Mouse (Mus musculus) spleen, postnatal 36 days (tissue): ENCODE results near the gene Calml3.
"Not testable (repeated sequence)": the region's sequence is repeated elsewhere in the genome, so short reads cannot be mapped to it uniquely, and the experiment has no call there.

ENCODE experiments used
- DNase-seq, 2 experiments: peaks; one replicate each; pipeline ENCODE4 v3.0.0; 2022; ENCODE audit warnings: low spot score in 2 of 2, mixed read lengths in 1 of 2

Calml3 gene

DNA sequence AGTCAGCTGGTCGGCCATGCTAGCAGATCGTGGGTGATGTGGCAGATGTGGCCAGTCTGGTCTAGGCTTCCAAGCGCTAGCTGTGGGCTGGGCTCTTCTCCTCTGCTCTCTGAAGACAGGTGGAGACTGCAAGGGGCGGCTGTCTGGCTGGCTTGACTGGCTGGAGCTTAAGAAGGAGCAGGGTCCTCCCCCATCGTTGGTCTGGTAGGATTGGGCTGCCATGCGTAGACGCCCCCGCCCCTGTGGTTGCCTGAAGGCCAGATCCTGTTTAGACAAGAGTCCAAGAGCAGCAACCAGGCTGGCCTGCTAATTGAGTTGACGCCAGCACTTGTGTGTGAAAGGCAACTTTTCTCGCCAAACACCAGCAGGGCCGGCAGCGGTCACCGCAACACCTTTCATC lies at the start of gene Calml3:
TSS of gene Calml3 (minus strand) at position 131 of the 400 bp plus-strand sequence.
- DNase-seq, result no peak

DNA sequence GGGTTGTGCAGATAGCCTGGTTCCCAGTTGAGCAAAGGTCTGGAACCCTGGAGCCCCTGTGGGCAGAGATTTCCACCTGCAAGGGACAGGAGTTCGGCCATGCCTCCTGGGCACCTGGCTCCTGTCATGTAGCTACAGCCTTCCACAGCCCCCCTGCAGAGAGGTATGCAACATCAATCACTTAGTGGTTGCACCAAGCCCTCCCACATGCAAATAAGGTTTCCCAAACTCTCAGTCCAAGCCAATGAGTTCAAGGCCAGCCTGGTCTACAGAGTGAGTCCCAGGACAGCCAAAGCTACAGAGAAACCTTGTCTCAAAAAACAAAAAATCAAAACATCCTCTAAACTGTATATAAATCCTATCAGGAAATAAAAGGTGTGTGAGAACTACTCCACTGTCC lies 46.2 kb upstream of the Calml3 start:
- DNase-seq, result no peak

DNA sequence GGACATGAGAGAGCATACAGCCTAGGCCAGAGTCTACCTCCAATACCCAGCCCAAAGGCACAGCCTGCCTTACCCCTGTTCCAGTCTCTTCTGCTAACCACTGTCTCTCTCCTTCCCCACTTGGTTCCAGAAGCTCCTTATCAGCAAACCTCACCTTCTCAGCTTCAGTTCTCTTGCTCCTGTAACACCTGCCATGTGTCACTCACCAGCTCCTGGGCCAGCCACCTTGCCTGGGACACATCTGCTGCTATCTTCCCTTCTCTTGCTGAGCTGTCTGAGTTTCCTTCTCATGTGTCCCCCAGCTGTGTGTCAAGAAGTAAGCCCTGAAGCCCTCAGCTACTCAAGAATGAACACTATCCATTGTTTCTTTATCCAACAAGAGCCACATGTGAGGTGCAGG lies 36.5 kb upstream of the Calml3 start:
- DNase-seq, result not testable (repeated sequence)

DNA sequence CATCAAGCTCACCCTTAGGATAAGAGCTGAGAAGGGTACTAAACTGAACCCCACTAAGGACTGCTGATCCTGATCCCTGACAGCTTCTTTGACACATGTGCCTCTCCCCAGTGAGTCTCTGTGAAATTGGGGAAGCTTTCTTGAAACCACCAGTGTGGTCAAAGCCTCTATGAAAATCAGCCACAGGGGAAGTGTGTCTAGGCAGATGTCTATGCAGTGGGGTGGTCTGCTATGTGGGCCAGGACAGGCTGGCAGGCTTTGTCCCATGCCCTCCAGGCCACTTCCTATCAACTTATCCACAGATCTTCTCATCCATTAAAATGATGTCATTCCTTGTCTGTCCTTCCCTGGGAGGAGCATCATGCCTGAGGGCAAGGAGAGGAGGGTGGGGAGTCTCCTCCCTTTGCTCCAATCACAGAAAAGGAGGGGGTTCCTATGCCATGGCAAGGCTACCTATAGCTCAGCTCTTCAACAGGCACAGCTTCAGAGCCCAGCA lies 33.2 kb upstream of the Calml3 start, which contains the start of gene Calm4:
TSS of gene Calm4 (plus strand) at position 446 of the 496 bp plus-strand sequence.
- DNase-seq, result not testable (repeated sequence)

DNA sequence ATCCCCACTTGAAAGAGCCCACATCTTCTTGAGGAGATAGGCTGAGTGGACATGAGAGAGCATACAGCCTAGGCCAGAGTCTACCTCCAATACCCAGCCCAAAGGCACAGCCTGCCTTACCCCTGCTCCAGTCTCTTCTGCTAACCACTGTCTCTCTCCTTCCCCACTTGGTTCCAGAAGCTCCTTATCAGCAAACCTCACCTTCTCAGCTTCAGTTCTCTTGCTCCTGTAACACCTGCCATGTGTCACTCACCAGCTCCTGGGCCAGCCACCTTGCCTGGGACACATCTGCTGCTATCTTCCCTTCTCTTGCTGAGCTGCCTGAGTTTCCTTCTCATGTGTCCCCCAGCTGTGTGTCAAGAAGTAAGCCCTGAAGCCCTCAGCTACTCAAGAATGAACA lies 29.5 kb upstream of the Calml3 start:
- not testable (repeated sequence) for DNase-seq

DNA sequence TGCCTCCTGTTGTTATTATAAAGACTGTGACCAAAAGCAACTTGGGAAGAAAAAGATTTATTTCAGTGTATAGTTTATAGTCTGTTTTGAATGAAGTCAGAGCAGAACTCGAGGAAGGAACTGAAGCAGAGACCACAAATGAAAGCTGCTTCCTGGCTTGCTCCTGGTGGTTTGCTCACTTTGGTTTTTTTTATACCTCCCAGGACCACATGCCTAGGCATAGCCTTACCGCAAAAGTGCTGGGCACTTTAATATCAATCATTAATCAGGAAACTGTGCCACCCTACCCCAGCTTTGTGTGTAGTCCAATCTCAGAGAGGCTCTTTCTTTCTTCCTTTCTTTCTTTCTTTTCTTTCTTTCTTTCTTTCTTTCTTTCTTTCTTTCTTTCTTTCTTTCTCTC lies 28.3 kb upstream of the Calml3 start:
- no peak for DNase-seq

DNA sequence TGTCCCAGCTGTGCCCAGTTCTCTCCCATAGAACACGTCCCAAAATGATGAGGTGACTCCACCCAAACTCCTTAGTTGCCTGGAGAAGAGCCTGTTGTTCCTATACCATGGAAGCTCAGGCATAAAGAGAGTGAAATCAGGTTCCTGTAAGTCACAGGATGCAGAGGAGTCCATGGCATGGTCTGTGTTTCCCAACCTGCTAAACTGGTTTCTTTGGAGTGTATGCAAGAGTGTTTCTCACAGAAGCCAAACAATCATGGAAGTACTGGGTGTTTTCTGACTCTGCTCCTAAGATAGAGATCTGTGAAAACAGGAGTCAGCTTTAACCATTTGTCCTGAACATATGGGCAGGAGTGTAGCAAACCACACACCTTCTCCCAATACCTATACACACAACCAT lies 27.9 kb upstream of the Calml3 start:
- no peak for DNase-seq

DNA sequence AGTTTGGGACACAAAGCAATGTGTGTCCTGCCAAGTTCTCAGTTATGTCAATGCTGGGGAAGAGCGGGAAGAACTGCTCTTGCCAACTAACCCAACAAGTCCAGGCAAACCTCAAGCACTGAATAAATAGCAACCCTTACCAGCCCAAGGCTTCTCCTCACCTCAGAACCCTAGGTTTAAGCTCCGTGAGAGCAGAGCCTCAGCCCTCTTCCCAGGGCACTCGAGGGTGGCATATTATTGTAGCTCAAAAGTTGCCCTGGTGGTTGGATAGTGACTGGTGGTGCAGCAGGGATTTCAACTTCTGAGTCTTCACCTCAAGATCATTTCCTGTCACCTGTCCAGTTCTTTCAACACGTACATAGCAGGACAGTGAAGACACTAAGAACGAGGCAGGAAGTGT lies 27.4 kb upstream of the Calml3 start:
- DNase-seq, result no peak

DNA sequence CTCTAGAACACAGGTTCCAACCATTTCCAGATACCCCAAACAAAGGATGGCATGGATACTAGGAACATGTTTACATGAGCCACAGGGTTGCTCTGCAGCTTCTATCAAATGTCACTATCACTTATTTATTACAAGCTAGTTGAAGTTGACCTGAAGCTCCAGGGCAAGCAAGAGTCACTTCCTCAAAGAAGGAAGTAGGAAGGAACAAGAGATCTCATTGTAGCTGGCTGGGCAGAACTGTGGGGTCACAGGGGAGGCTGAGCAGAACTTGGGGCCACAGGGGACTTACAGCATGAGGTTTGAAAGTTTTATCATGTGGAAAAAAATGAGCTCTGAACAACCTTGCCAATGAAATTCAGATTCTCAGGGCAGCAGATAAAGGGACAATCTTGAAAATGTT lies 21.6 kb upstream of the Calml3 start:
- peak; percentile 13 to 14 for DNase-seq

DNA sequence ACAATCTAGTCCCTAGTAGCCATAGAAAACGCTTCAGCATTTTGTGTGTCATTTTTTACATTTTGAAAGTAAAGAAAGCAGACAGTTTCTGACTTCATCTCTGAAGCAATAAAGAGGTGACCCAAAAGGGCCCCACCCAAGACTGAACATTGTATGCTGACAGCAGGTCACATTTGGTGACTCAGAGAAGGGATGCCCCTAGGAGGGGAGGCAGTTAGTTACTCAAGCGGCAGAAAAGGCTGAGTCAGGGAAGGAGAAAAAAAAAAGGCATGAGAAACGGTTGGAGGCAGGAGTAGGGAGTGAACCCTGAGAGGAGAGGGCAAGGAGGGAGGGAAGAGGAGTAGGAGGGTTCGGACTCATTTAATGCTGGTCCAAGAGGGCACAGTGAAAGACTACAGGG lies 18.0 kb upstream of the Calml3 start:
- DNase-seq, result no peak

DNA sequence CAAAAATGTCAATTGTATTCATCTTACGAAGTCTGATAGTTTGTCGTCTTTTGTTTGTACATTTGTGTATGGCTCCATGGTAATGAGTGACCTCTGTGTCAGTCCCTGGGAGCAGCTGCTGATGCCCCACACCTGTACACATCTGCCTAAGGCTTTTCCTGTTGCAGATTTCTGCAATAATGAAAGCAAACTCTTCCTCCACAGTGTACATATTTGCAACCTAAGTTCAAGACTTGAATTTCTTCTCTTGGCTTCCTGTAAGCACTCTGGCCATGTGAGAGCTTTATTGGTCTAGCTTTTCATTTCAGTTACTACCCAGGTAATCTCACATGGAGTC lies 14.6 kb upstream of the Calml3 start:
- DNase-seq, result no peak

DNA sequence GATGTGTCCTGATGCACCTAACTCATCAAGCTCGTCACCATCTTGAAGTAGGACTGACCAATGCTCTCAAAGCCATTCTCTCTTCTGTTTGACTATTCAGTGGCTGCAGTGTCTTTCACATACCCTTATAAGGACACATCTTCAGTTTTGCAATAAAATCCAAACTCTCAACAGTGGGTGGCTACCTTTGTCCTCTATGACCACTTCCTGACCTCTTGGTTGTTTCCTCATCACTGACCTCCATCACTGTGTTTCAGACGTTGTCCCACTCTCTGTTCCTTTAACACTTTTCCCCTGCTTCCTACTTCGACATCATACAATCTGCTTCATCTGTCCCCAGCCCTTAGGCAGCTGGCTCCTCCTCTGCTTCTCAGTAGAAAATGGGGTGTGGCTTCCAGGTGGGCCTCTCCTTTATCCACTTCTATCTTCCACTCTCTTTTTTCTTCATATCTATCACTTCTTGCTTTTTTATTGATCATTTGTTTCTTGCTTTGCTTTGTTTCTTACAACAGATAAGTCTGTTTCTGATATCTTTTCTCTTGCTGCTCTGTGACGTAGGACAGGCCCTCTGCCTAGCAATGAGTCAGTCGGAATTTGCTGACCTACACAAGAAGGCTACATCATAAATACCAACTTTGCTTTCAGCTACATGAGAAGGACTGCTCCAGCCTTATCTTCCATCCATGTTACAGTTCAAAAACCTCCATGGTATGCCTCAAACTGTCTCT lies 14.1 kb upstream of the Calml3 start:
- no peak for DNase-seq

DNA sequence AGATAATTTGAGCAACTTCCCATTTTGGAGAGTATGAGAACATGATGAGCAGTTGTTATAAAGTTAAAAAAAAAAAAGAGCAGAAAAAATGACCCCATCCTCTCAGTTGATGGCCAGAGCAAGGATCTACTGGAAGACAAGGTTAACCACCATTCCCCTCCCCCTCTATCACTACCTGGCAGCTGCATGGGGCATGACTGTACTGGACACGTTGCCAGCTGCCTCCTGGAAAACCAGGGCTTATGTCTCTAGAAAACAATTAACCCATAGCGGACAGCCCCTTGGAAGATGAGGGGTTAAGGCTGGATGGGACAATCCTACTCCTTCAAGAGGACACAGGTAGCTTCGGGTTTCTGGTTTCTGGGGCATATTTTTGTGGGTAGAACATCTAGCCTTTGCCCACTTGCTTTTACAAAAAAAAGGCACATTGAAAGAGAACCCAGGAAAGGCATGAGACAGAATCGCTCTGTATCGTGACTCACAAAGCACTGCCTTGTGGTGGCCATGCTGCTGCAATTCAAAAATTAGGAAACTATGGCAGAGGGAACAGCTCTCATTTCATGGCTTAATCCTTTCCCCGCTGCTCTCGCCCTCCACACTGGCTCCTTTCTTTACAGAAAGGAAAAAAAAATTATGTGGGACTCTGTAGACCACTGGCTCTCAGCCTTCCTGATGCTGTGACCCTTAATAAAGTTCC lies 3.2 kb upstream of the Calml3 start:
- DNase-seq, result no peak

DNA sequence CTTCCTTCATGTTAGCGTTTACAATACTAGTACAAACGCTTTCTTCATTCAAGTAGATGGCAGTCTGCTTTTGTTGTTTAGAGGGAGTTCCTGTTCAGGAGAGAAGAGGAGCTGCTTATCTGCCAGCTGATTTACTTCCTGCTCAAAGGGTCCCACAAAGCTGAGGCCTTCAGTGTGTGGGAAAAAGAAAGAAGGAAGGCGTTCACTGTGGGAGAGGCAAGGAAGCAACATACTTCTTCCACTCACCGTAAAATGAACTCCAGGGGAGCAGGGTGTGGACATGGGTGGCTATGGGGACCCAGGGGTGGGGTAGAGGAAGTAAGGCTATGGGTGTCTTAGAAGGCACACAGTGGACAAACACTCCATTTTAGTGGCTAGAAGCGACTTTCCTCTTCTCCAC lies 1.5 kb upstream of the Calml3 start:
- no peak for DNase-seq

DNA sequence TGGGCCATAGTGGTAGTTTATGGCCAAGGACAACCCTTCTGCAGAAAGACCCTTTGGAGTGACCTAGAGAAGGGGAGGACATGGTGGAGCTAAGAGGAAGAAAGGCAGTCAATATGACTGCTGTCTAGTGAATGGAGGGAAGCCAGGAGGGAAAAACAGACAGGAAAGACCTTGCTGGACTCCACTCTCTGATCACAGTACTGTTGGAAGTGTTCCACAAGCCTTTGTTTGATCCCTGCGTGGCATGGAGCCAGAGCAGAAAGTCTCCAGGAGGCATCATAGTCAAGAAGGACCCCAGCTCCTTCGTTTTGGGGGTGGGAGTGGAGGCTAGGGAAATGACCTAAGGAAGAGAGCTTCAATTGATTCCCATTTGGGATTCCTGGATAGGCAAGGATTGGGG lies 1.0 kb upstream of the Calml3 start:
- no peak for DNase-seq

DNA sequence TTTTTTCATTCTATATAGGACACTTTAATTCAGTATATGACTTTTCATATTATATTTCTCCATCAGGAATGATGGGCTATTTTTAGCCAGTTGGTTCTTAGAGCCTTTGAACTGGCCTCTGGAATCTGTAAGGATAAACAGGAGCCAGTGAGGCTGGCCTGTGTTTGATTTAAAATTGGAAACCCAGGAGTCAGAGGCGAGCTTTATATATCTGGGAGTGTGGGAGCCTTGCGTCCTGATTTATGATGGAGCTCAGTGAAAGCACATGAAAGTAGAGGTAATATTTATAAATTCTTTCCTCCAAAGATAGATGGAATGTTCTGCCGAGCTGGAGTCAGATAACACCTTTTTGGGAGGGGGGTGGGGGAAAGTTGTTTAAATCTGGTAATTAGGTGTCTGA lies 4.7 kb downstream of the Calml3 start:
- no peak for DNase-seq

DNA sequence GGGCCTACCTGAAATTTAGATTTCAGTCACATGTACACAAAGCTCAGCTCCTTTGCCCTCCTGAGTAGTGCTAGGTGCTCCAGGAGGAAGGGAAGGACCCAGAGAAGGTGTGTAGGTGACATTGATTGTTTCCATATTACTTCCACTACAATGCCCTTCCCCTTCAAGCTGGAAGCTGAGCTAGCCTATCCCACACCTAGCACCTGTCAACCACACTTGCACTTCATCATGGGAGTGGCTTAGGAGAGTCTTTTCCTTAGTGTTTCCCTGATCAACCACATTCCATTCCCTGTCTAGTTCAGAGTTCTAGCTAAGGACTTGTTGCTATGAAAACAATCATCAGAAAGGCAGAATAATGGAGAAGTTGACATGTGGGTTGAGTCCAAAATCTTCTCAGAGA lies 5.4 kb downstream of the Calml3 start:
- no peak for DNase-seq

DNA sequence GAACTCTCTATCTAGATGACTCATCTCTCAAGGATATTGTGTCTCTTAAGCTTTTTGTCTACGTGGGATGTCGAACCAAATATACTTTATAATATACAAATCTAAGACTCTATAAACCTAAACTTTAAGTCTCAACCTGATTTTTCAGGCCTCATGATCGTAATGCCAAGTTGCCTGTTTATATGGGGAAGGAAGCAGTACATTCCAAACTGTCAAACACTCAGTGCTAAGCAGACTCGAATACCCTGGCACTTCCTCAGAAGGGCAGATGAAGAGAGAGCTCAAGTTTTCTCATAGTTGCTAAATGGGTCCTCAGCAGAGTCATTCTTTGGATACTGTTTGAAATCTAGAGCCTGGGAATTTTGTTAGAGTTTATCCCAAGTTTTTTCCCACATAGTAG lies 7.5 kb downstream of the Calml3 start:
- DNase-seq, result no peak

DNA sequence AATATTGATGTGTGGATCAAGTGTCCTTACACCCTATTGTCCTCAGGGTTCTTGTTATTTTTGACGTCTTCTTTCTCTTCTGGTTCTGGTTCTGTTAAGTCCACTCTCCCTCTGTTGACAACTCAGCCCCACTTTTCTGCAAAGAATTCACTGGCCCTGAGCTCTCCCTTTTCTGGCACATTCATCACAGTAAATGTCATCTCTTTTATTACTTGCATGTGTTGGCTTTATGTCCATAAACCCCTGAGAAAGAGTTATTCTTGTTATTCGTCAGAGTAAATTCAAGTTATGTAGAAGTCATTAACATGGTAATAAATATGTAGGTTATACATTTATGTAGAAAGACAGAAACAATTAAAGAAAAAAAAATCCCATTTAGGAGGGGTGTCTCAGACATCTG lies 14.6 kb downstream of the Calml3 start:
- DNase-seq, result no peak

DNA sequence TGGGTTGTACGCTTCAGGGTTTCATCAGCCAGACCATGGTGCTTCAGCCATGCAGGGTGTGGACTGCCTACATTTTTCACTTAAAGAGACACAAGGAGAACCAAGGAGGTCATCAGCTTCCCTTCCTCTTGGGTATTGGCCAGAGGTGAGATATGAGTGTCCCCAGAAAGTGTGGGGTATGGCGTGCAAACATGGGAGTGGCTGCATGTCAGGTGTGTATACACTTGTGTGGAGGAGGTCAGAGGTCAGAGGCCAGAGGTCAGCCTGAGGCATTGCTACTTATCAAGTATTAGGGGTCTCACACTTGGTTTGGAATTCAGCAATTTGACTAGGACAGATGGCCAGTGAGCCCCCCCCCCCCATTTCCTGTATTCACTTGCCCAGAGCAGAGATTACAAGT lies 15.5 kb downstream of the Calml3 start:
- DNase-seq, result no peak

DNA sequence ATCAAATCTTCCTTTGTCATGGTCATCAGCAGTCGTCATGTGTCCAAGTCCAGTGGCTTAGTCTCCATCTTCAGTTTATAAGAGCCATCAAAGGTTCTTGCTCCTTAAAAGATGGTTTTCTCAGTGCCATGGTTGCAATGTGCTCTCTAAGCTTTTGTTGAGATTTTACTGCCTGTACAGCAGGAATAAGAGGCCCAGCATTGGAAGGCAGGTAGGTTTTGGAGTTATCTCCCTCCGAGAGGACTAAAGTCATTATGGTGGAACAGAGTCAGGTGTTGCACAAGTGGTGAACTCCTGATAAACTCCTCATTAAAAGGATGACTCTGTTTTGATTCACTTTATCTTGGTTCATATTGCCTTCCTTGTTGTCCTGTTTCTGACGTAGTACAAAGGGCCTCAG lies 16.5 kb downstream of the Calml3 start:
- no peak for DNase-seq

DNA sequence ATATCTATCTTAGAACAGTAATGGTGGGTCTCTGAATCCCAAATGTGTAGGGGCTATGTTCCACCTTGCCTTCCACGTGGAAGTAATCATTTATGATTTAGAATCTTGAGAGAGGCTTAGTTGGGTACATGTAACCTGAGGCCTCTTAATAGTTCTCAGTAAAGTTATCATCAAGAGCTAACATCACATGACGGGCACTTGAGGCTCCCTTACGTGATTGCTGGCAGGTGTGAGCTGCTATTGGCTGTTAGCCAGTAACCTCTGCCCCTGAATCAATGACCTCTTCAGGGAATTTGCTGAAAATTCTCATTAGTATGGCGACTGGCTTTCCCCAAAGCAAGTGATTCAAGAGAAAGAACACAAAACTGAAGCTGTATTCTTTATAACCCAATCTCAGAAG lies 17.0 kb downstream of the Calml3 start:
- no peak for DNase-seq

DNA sequence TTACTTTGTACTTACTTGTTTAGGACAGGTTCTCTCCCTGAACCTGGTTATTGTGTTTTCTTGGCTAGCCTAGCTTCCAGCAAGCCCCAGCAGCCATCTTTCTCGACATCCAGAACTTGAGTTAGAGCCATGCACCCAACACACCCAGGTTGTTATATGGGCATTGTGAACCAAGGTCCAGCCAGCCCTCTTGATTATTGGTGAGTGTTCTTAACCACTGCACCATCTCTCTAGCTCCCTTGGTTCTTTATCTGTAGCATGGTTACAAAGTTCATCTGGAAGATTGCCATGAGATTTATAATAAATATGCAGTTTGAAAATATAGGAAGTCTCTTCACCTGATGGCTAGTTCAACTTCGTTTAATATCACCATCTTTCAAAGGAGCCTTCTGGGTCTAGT lies 20.5 kb downstream of the Calml3 start:
- DNase-seq, result no peak

DNA sequence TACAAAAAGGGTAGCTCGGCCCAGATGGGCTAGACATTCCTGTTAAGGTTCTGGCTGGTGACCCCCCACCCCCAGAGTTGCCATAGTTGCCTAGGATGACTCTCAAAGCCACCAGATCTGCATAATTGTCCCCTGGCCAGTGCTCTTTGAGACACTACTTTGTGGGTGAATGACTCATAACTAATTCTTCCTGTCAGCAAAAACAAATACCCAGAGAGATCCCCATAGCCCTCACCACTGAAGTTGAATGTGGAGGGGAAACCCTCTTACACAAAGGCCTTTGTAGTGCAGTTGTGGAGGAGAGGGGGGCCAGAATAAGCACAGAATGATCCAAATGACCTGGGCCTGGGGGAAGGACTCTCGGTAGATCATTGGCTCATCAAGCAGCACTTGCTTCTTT lies 21.6 kb downstream of the Calml3 start:
- no peak for DNase-seq
